Comparison of ENCODE assay signal across 8 mouse cellular contexts in the genomic region with DNA sequence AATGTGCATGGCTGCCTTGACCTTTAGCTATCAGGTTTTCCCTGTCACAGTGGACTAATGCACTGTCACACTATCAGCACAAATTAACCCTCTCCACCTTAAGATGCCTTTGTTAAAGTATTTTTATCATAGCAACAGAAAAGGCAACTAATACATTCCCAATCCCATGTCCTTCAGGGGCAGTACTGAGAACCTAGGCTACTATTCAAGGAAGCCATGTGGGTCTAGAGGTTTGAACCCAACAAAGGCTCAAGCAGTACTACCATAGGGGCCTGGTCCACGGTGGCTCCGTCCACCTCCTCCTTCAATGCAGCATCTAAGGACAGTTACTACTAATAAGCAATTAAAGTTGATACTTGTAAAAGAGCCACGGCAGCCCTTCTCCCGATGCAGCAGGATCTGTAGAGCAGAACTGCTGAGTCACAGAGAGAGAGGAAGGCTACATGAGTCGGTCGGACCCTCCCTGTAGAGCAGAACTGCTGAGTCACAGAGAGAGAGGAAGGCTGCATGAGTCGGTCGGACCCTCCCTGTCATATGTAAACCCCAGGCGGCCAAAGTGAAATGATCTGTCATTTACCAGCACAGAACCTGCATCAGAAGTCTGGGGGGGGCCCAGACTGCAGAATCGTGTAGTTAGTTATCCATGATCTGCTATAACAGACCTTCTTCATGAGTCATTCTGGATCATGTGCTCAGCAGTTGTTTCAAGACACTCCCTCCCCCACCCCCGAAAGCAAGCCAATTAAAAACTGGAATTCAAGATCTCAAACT. TPM values are rescaled to one million over a fixed set of nuclear protein-coding genes. Genes with fewer than 3 reads are reported as not detected.
A peak's percentile ranks its signal among the peaks of the same experiment; 100 is the strongest.
DNase-seq lines count a peak whose midpoint lies in the region; ATAC-seq and TF ChIP-seq lines count a peak whose summit lies in the region.

No protein-coding gene starts in this region.

- intact Hi-C loops in left cerebral cortex, adult 2 months (cut with DNase I) = no loop called here

- no peak overlapping the region for H3K9ac ChIP-seq in midbrain, embryonic 12.5 days (replicated peaks)
- H3K9ac ChIP-seq in midbrain, embryonic 16.5 days (ENCODE audit: low read depth, low read length) = no peak overlapping the region

- peaks cover 28% of the 10 kb centered on the region for H3K4me1 ChIP-seq in midbrain, embryonic 12.5 days
- peaks cover 16% of the 10 kb centered on the region for H3K4me1 ChIP-seq in midbrain, embryonic 16.5 days (ENCODE audit: control insufficient read depth, insufficient read depth, low read length)

- TF ChIP-seq CTCF in left cerebral cortex, adult 2 months (IDR thresholded peaks at IDR 0.05) = no peak

- no peak overlapping the region for H3K27ac ChIP-seq in midbrain, embryonic 12.5 days (replicated peaks)
- no peak overlapping the region for H3K27ac ChIP-seq in midbrain, embryonic 16.5 days (ENCODE audit: low read length)
- H3K27ac ChIP-seq in left cerebral cortex, adult 2 months = peak overlapping the region; percentile 70

- 60% methylated on average over 11 of the region's 11 CpGs for WGBS in midbrain, embryonic 12.5 days
- 48% methylated on average over 11 of the region's 11 CpGs for WGBS in midbrain, embryonic 16.5 days

- H3K9me3 ChIP-seq in midbrain, embryonic 12.5 days = no peaks in the 10 kb centered on the region
- H3K9me3 ChIP-seq in midbrain, embryonic 16.5 days (replicated peaks; ENCODE audit: control insufficient read depth, low read length, poor library complexity, severe bottlenecking) = no peaks in the 10 kb centered on the region

- no peak overlapping the region for H3K4me3 ChIP-seq in midbrain, embryonic 12.5 days
- no peak overlapping the region for H3K4me3 ChIP-seq in midbrain, embryonic 16.5 days (ENCODE audit: low read depth, low read length)
- no peak overlapping the region for H3K4me3 ChIP-seq in left cerebral cortex, adult 2 months

- peak; percentile 22 for DNase-seq in adrenal gland, postnatal 25 days
- DNase-seq in frontal cortex, postnatal 36 days (ENCODE audit: low spot score in 2 of 2) = peak; percentile 44 to 52
- peak; percentile 32 to 33 for DNase-seq in left cerebral cortex, adult 2 months (ENCODE audit: extremely low spot score in 1 of 2, low spot score in 2 of 2)
- DNase-seq in right cerebral cortex, postnatal 25 days = peak; percentile 44
- no peak for DNase-seq in cerebellum, postnatal 36 days
- DNase-seq in kidney, postnatal 36 days = no peak

- H3K27me3 ChIP-seq in midbrain, embryonic 12.5 days = peaks cover 80% of the 10 kb centered on the region
- H3K27me3 ChIP-seq in midbrain, embryonic 16.5 days (ENCODE audit: control insufficient read depth, insufficient read depth, low read depth, low read length) = peaks cover 45% of the 10 kb centered on the region

- H3K4me2 ChIP-seq in midbrain, embryonic 12.5 days (replicated peaks) = peak overlapping the region; percentile 25; the same call in 1 of the 2 replicates
- no peak overlapping the region for H3K4me2 ChIP-seq in midbrain, embryonic 16.5 days (ENCODE audit: low read length)

- no peaks in the 10 kb centered on the region for H3K36me3 ChIP-seq in midbrain, embryonic 12.5 days
- 0 out of 2 replicates have a peak, but pooled peaks cover 6% of the 10 kb centered on the region for H3K36me3 ChIP-seq in midbrain, embryonic 16.5 days (ENCODE audit: control insufficient read depth, insufficient read depth, low read length)

- ATAC-seq in midbrain, embryonic 12.5 days (ENCODE audit: low FRiP score, low read depth) = 0 out of 2 replicates have a peak, but pooled peaks have one; percentile 56
- no peak for ATAC-seq in midbrain, embryonic 16.5 days

RNA-seq across cellular contexts. Expression of gene Hspa12a, which starts 35.1 kb away (rescaled TPM):
- polyA plus RNA-seq in midbrain, embryonic 12.5 days (2016; fragmentation: Nextera tagmentation; extraction: Ambion mirVana) = 27.9 and 28.0 TPM in 2 replicates
- polyA plus RNA-seq in midbrain, embryonic 16.5 days (2015; fragmentation: Nextera tagmentation; extraction: Ambion mirVana) = 50.6 and 57.9 TPM in 2 replicates
- 115 and 119 TPM in 2 replicates for total RNA-seq in adrenal gland, postnatal 25 days (2021)
- 100 to 1,000 TPM; 208 to 220 TPM for total RNA-seq in left cerebral cortex, adult 2 months (2021)

RNA-seq across cellular contexts. Expression of gene Eno4, which starts 35.4 kb away (rescaled TPM):
- 0.37 and 0.81 TPM in 2 replicates for polyA plus RNA-seq in midbrain, embryonic 12.5 days (2016; fragmentation: Nextera tagmentation; extraction: Ambion mirVana)
- polyA plus RNA-seq in midbrain, embryonic 16.5 days (2015; fragmentation: Nextera tagmentation; extraction: Ambion mirVana) = 1.9 and 2.2 TPM in 2 replicates
- 0.24 and 0.33 TPM in 2 replicates for total RNA-seq in adrenal gland, postnatal 25 days (2021)
- 1 to 10 TPM; 2.0 to 2.9 TPM for total RNA-seq in left cerebral cortex, adult 2 months (2021)

Comparison
In these comparisons a context has a peak if more than half of its experiments do, and no peak if none do; other contexts are left out.
1. DNase-seq: peak in adrenal gland, postnatal 25 days (single experiment), frontal cortex, postnatal 36 days (2 of 2), left cerebral cortex, adult 2 months (2 of 2) and right cerebral cortex, postnatal 25 days (single experiment); none in cerebellum, postnatal 36 days (0 of 2) and kidney, postnatal 36 days (0 of 2).